Mouse (Mus musculus): ENCODE data around the gene Cgas.

The Cgas gene

GRCm38 (mm10) chr9:78463337-78463736 lies 20.3 kb upstream of the Cgas start:
- DNase-seq (ENCODE audit: low spot score in 2 of 2): no peak

GRCm38 (mm10) chr9:78457026-78457425 lies 14.0 kb upstream of the Cgas start:
- no peak for DNase-seq (ENCODE audit: low spot score in 2 of 2)

- peak; percentile 37 to 43 for DNase-seq (ENCODE audit: low spot score in 2 of 2)
Observed at GRCm38 (mm10) chr9:78451382-78451781, 8.3 kb upstream of the Cgas start.

- no peak for DNase-seq (ENCODE audit: low spot score in 2 of 2)
Observed at GRCm38 (mm10) chr9:78450404-78450803, 7.4 kb upstream of the Cgas start.

- peak; percentile 80 to 87 for DNase-seq (ENCODE audit: low spot score in 2 of 2)
Observed at GRCm38 (mm10) chr9:78447973-78448873, 5.2 kb upstream of the Cgas start, which contains the start of the genes Mto1 and Gm17324. Gene Mto1 (plus strand): TSS chr9:78448208. Gene Gm17324 (minus strand): TSS chr9:78448786.

- no peak for DNase-seq (ENCODE audit: low spot score in 2 of 2)
Observed at GRCm38 (mm10) chr9:78447606-78447972, 4.6 kb upstream of the Cgas start.

GRCm38 (mm10) chr9:78442237-78442578 lies 829 bp downstream of the Cgas start:
- DNase-seq (ENCODE audit: low spot score in 2 of 2): no peak

- DNase-seq (ENCODE audit: low spot score in 2 of 2): no peak
Observed at GRCm38 (mm10) chr9:78439426-78439825, 3.6 kb downstream of the Cgas start.

- no peak for DNase-seq (ENCODE audit: low spot score in 2 of 2)
Observed at GRCm38 (mm10) chr9:78432471-78432870, 10.6 kb downstream of the Cgas start.

GRCm38 (mm10) chr9:78430486-78430885 lies 12.6 kb downstream of the Cgas start:
- peak in 1 of 2 experiments; percentile 70 for DNase-seq (ENCODE audit: low spot score in 2 of 2)

GRCm38 (mm10) chr9:78429551-78429950 lies 13.5 kb downstream of the Cgas start:
- no peak for DNase-seq (ENCODE audit: low spot score in 2 of 2)

GRCm38 (mm10) chr9:78428870-78429432 lies 14.1 kb downstream of the Cgas start:
- DNase-seq (ENCODE audit: low spot score in 2 of 2): no peak

GRCm38 (mm10) chr9:78428185-78428584 lies 14.9 kb downstream of the Cgas start:
- peak in 1 of 2 experiments; percentile 17 for DNase-seq (ENCODE audit: low spot score in 2 of 2)

GRCm38 (mm10) chr9:78427362-78427781 lies 15.7 kb downstream of the Cgas start:
- DNase-seq (ENCODE audit: low spot score in 2 of 2): peak; percentile 10 to 12

GRCm38 (mm10) chr9:78401596-78401995 lies 41.4 kb downstream of the Cgas start:
- DNase-seq (ENCODE audit: low spot score in 2 of 2): no peak

- DNase-seq (ENCODE audit: low spot score in 2 of 2): no peak
Observed at GRCm38 (mm10) chr9:78400570-78400969, 42.5 kb downstream of the Cgas start.

GRCm38 (mm10) chr9:78396517-78396916 lies 46.5 kb downstream of the Cgas start:
- no peak for DNase-seq (ENCODE audit: low spot score in 2 of 2)

- peak; percentile 58 to 59 for DNase-seq (ENCODE audit: low spot score in 2 of 2)
Observed at GRCm38 (mm10) chr9:78395630-78396351, 47.2 kb downstream of the Cgas start, which contains the start of gene Ddx43. Gene Ddx43 (plus strand): TSS chr9:78395777.

- no peak for DNase-seq (ENCODE audit: low spot score in 2 of 2)
Observed at GRCm38 (mm10) chr9:78395244-78395629, 47.8 kb downstream of the Cgas start.

- DNase-seq (ENCODE audit: low spot score in 2 of 2): no peak
Observed at GRCm38 (mm10) chr9:78394602-78395001, 48.4 kb downstream of the Cgas start.

- DNase-seq (ENCODE audit: low spot score in 2 of 2): no peak
Observed at GRCm38 (mm10) chr9:78393741-78394140, 49.3 kb downstream of the Cgas start.

GRCm38 (mm10) chr9:78389981-78390380 lies 53.1 kb downstream of the Cgas start:
- DNase-seq (ENCODE audit: low spot score in 2 of 2): no peak

All from natural killer cell, adult 2 months (primary cell).